Mouse (Mus musculus): ENCODE data around the gene Kcnk2.

- TF ChIP-seq POLR2A (IDR thresholded peaks at IDR 0.05; ENCODE audit: borderline replicate concordance, low read depth, low read length): no peak
- TF ChIP-seq CTCF (IDR thresholded peaks at IDR 0.05; ENCODE audit: low read depth, low read length): no peak
These were observed 86.2 kb downstream of the Kcnk2 start for GRCm38 (mm10) chr1:189315896-189316295.

Data from bone marrow macrophage, adult 2 months (primary cell).